Mouse (Mus musculus): Measurements from ENCODE around the gene Ugt1a2.
"Not testable (repeated sequence)": the region's sequence is repeated elsewhere in the genome, so short reads cannot be mapped to it uniquely, and the experiment has no call there.

The Ugt1a2 gene

DNA sequence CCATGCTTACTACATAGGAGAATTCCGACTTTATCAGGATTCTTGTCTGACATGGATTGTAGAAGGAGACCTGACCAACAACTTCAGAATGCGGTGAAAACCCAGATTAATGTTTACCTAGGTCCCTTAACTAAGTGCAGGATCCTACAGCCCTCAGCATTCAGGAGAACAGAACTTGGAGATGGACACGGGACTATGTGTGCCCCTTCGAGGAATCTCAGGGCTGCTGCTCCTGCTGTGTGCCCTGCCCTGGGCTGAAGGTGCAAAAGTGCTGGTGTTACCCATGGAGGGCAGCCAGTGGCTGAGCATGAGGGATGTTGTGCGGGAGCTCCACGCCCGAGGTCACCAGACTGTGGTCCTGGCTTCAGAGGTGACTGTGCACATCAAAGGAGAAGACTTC lies at the start of gene Ugt1a2:
Ugt1a2 (plus strand) TSS at position 146 of the 400 bp plus-strand sequence.
- DNase-seq (ENCODE audit: low spot score in 2 of 2): no peak

DNA sequence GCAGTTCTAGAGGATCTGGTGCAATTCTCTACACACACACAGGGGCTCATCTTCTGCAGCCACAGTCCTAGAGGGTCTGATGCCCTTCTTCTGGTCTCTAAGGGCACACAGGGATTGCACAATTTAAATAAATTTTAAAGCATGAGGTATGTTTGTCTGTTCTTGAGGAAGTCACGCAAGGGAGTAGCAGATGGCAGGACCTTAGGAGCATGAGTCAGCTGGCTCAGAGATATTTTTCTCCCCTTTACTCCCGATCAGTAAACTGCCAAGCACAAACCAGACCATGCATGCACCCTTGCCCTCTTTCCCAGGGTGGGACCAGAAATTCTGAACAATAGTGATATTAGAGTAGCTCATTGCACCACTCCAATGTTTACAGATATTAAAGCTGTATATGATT lies 42.0 kb upstream of the Ugt1a2 start:
- no peak for DNase-seq (ENCODE audit: low spot score in 2 of 2)

DNA sequence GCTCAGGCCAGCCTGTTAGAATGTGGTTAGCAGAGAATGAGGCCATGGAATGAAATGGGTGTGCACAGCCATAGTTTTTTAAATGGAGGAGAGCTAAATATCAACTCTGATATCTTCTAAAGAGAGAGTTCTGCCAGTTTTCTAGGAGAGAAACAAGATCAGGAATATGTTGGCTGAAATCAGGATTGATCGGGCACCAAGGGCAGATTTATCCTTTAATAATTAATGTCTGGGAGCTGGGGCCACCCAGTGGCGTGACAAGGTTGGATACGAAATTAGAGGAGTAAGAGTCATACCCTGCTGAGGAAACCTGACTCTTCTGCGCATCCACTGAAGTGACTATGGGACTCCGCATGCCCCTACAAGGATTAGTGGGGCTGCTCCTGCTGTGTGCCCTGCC lies 34.7 kb upstream of the Ugt1a2 start, which contains the start of gene Ugt1a5:
Ugt1a5 (plus strand) TSS at position 302 of the 400 bp plus-strand sequence.
- DNase-seq (ENCODE audit: low spot score in 2 of 2): no peak

DNA sequence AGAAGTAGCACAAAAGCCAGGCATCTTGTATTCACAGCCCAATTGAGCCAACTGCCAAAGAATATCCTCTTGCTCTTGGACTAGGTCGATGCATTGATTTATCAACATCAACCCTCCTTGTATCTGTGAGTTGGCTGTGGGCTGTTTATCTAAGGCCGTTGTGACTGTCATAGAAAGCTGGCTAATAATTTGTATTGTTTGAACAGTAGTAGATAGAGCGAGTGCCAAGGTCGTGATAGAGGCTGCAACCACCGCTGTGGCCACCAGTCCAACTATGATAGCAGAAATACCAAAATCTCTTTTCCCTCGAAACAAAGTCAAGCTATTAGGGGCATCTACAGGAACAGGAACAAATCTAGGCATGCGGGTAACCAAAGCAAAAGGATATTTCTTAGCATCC lies 28.2 kb upstream of the Ugt1a2 start:
- not testable (repeated sequence) for DNase-seq (ENCODE audit: low spot score in 2 of 2)

DNA sequence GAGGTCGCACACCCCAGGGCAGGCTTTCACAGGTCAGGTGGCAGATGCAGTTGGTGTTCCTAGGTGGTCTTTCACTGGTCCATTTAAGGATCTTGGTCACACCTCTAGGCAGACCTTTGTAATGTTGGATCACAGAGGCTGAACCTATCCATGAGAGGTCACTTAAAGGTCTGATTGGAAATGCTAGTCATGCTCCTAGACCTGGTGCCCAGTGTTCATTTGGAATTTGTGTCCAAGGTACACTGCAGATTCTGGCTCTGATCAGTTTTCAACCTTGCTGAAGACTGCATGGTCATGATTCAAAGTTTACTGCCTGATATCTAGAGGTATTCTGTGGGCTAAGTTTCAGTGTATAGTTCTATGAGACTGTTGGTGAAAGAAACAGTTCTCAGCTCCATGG lies 20.7 kb upstream of the Ugt1a2 start:
- no peak for DNase-seq (ENCODE audit: low spot score in 2 of 2)

DNA sequence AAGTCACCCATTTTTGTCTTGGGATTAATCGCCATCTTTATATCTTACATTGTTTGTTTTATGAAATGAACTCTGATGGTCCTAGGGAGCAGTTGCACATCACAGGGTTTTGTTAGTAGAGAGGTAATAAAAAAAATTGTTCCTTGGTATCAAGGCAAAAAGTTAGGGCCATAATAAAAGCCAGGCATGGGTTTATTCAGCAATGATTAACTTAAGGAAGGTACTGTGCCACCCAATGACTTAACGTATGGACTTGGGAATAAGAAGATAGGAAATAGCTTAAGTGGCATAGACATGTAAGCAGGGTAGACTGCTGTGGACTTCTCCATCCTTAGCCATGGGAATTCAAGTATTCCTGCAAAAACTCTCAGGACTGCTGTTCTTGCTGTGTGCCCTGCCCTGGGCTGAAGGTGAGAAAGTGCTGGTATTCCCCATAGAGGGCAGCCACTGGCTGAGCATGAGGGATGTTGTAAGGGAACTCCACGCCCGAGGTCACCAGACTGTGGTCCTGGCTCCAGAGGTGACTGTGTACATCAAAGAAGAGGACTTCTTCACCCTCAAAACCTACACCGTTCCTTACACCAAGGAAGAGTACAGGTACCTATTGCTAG lies 14.0 kb upstream of the Ugt1a2 start:
- no peak for DNase-seq (ENCODE audit: low spot score in 2 of 2)

DNA sequence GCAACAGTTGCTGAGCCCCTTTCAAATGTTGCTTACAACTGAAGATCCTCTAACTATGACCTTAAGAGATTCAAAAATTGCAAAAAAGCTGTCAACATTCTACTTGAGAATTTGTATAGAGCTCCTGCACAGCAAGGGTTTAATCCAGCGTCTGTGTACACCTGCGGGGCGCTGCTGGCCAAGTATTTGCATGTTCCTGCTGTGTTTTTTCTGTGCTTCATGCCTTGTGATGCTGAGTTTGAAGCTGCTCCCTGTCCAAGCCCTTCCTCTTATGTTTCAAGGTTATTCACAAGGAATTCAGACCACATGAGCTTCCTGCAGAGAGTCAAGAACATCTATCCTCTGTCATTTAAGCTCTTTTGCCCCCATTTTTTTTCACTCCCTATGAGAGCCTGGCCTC lies 8.3 kb upstream of the Ugt1a2 start:
- no peak for DNase-seq (ENCODE audit: low spot score in 2 of 2)

DNA sequence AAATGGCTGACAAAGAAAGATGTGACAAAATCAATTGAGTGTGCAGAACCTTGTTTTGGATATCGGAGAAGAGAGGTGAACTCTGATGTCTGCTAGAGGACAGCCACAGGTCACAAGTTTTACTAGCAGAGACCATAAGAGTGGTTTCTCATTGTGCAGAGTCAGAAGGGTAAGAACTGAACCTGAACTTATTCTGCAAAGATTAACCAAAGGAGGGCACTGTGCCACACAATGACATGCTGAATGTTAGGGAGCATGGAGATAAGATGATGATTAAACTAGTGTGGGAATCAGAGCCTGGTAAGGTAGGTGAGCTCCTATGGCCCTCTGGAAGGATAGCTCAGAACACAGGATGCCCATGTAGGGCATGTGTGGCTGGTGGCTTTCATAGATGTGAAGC lies 4.7 kb upstream of the Ugt1a2 start:
- no peak for DNase-seq (ENCODE audit: low spot score in 2 of 2)

DNA sequence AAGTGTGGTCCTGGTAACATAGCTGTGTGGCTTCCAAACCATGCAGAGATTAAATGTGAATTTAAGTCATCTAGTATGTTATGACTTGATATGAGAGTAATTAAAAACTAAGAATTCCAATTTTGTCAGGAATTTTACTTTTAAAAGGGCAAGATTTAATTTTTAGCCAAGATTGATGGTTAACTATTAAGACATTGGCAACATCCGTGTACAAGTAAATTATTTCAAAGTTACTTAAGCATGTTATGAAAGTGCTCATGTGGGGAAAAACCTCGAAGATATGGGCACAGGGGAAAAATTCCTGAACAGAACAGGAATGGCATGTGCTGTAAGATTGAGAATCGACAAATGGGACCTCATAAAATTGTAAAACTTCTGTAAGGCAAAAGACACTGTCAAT lies 3.0 kb upstream of the Ugt1a2 start:
- no peak for DNase-seq (ENCODE audit: low spot score in 2 of 2)

DNA sequence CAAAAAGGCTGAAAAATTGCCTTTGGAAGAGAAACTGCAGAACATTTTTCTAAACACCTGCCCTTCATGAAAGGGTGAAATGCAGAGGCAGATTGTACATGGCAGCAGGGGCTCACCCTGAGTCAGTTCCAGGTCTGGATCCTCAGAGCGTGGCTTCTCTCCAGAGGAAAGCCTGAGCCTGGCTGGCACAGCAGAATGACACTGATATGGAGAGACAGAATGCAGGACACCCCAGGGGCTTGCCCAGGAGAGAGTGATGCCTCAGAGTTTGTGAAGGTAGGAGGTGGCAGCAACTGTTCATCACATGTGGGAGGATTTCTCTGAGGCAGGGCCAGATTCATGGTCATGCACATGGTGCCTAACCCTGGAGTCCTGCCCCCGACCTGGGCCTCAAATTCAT lies 405 bp upstream of the Ugt1a2 start:
- no peak for DNase-seq (ENCODE audit: low spot score in 2 of 2)

DNA sequence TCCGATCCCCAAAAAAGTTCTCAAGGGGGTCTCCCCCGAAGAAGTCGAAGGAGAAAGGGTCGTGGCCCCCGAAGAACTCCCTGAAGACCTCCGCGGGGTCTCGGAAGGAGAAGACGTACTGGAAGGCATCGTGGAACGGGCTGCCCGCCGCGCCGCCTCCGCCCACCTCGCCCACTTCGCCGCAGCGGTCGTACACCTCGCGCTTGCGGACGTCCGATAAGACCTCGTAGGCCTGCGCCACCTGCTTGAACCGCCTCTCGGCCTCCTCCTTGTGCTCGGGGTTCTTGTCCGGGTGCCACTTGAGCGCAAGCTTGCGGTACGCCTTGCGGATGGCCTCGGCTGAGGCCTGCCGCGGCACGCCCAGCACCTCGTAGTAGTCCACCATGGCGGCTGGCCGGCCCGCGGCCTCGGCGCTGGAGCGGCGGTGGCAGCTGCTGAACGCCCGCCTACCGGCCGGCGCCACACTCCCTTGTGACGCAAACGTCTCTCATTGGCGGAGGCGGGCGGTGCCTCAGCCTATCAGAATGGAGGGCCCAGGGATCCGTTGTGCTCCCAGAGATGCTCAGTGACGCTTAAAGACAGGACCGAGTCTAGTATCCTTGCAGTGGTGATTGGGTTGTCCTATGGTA lies 5.0 kb downstream of the Ugt1a2 start, which contains the start of gene Dnajb3:
Dnajb3 (minus strand) TSS at position 489 of the 629 bp plus-strand sequence.
- DNase-seq (ENCODE audit: low spot score in 2 of 2): peak; percentile 54 to 63

DNA sequence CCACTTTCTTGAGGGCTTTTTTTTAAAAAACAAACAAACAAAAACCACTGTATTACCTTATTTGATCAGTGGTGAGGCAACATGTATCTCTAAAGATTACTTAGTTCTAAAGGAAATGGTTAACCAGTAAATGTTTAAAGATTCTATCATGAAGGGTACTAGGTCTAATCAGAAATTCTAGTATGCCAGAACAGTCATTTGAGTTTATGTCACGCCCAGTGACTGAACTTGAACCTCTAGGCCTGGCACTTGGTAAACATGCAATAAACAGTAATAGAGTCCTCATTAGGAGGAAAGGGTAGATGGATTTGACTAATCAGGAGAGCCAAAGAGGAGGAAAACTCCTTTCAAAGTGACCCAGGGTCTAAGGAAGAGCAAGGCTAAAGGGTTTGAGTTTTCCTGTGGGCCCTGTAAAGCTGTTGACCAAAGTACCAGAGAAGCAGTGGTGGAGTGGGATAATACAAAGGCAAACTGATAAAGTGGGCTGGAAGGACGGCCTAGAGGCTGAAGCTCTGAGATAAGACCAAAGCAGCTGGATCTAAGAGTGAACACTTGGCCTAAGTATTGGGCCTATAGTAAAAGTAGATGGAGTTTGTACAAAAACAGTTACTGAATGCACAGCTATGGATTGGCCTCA lies 6.6 kb downstream of the Ugt1a2 start:
- DNase-seq (ENCODE audit: low spot score in 2 of 2): no peak

DNA sequence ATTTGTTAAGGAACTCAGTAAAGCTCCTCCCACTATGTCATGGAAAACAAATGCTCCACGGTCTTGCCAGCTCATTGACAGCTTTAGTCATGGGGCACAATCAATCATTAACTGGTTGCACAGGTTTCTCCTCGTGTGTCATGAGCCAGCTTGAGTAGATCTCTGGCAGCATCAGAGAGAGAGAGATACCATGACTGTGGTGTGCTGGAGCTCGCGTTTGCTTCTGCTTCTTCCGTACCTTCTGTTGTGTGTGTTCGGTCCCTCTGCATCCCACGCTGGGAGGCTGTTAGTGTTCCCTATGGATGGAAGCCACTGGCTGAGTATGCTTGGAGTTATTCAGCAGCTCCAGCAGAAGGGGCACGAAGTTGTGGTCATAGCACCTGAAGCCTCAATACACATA lies 11.4 kb downstream of the Ugt1a2 start, which contains the start of gene Ugt1a1:
Ugt1a1 (plus strand) TSS at position 148 of the 400 bp plus-strand sequence.
- no peak for DNase-seq (ENCODE audit: low spot score in 2 of 2)

DNA sequence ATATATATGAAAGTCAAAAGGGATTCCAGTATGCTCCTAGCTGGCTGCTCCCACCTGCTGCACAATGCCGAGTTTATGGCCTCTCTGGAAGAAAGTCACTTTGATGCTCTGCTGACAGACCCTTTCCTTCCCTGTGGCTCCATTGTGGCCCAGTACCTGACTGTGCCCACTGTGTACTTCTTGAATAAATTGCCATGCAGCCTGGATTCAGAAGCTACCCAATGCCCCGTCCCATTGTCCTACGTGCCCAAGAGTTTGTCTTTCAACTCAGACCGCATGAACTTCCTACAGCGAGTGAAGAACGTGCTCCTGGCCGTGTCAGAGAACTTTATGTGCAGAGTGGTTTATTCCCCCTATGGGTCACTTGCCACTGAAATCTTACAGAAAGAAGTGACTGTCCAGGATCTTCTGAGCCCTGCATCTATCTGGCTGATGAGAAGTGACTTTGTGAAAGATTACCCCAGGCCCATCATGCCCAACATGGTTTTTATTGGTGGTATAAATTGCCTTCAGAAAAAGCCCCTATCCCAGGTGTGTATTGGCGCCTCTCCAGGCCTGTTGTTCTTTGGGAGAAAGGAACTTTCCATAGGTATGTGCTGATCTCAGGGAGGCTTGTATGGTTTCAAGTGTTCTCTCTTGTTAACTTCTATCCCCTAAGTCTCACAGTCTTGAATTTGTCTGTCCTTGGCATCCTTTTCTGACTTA lies 12.1 kb downstream of the Ugt1a2 start:
- no peak for DNase-seq (ENCODE audit: low spot score in 2 of 2)

DNA sequence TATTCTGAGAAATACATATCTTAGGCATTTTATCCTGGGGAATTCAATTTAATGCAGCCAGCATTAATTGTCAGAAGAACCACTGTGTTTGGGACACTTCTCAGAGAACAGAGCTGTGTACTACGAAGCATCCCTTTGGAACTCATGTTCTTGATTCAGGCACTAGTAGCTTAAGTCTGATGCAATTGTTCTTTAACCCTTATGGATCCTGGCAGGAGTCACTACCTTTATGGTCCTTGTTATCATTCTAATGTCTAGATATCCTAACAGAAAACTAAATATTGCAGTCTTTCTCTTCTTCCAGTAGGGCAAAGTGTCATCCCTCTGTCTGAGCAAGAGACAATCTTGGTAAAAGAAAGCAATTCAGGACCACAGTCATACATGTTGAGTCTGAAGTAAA lies 12.7 kb downstream of the Ugt1a2 start:
- no peak for DNase-seq (ENCODE audit: low spot score in 2 of 2)

DNA sequence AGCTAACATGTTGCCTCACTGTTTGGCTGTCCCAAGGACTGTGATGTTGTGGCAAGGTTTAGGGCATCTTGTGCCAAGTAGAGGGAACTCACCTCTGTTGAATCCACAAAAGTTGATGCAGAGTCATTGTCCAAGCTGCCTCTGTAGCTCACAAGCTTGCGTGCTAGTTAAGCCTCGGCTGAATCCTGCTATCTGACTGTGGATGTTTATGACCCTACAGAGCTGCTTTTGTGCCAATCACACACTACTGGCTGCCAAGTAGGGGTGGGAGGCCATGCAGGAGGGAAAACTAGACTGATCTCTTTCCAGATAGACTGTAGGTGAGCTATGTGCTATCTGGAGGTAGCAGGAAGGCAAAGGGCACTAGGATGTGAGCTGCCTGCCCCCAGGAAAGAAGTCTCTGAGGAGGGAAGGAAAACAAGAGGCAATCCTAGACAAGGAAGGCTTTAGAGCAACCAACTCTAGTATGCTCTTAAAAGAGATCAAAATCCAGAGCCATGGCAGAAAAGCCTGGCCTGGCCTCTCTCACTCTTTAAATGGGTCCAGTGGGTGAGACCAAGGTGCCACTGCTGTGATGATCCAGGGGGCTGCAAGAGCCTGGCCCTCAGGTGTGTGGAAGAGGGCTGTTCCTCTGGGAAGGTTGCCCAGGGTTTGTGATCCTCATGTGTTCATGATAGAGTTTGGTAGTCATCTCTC lies 13.5 kb downstream of the Ugt1a2 start:
- DNase-seq (ENCODE audit: low spot score in 2 of 2): no peak

DNA sequence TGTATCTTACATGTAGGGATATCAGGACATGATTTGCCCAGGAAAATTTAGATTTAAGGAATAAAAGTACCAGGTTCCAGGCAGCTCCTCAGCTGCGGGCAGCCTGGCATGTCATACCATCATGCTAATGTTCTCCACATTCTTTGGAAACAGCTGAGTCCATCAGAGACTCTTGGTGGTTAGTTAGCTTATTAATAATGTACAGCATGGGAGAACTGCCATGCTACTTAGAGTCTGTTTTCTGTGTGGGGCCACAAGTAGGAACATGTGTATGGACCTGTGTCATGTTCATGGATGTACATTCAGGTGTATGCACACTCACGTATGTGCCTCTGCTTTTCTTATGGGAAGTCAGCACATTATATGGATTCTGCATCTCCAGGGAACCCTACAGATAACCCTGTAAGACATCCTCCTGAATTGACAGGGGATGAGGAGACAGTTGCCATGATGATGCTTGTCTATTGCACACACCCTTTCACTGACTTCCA lies 14.1 kb downstream of the Ugt1a2 start:
- no peak for DNase-seq (ENCODE audit: low spot score in 2 of 2)

DNA sequence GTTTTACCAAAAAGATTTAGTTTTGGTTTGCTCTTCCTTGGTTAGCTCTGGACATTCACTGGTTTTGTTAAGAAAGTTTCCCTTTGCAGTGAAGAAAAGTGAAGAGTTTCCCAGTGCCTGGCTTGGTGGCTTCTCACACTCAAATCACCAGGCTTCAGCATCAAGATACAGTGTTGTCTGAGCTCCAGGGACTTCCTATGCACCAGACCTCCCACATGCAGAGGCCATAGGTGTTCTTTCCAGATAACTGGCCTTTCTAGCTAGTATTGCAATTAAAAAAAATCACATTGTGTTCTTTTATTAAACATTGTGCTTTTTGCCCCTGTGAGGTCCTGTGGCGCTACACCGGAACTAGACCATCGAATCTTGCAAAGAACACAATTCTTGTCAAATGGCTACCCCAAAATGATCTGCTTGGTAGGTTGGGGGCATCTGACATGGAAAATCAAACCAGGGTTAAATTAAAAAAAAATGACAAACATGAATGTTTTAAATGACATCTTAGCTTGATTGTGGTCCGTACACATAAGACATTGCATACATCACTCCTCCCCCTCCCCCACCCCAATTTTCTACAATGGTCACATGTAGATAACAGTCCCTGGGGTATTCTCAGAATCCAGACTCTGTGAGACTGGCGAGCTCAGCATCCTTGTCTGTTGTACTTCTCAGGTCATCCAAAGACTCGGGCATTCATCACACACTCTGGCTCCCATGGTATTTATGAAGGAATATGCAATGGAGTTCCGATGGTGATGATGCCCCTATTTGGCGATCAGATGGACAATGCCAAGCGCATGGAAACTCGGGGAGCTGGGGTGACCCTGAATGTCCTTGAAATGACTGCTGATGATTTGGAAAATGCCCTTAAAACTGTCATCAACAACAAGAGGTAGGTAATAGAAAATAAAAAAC lies 15.3 kb downstream of the Ugt1a2 start:
- no peak for DNase-seq (ENCODE audit: low spot score in 2 of 2)

DNA sequence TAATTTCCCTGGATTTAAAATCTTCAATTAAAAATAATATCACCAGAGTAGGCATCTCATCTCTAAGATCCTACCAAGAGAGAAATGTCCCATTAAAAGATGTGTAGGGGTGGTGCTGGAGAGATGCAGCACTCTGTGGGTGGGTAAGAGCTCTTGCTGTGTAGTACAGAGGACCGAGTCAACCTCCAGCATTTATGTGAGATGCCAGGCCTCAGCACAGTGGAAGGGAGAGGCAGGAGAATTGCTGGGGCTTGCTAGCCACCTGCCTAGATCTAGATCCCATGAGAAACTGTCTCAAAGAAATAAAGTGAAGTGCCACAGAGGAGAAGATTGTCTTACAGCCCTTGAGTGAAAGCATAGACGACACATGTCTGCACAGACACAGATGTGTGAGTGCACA lies 16.1 kb downstream of the Ugt1a2 start:
- DNase-seq (ENCODE audit: low spot score in 2 of 2): no peak

DNA sequence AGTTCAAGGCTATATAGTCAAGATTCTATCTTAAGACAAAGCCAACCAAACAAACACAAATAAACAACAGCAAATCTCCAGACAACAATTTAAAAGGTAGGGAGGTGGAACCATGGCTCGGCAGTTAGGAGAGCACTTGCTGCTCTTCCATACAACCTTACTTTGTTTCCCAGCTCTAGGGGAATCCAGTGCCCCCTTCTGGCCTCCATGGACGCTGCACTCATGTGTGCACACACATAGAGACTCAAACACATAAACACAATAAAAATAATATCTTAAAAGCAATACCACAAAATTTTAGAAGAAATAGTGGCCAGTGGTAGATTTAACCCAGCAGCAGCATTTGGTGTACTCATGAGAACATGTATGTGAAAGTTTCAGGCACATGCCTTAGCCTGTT lies 16.7 kb downstream of the Ugt1a2 start:
- DNase-seq (ENCODE audit: low spot score in 2 of 2): no peak

DNA sequence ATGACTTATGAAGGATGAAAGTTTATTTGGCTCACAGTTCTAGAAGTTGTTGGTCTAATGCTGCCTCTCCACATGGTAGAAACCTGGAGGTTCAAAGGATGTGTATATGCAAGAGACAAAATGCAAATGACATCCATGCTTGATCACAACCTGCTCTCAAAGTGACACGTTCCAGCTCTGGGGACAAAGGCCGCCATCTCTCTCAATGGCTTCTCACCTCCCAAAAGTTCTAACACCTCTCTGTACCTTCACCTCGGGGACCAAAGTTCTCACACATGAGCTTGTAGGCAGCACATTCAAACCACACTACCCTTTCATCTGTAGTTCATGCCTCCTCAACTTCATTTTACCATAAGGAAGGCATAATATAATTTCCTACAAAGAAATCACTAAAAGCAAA lies 17.2 kb downstream of the Ugt1a2 start:
- DNase-seq (ENCODE audit: low spot score in 2 of 2): no peak

All from natural killer cell, adult 2 months (primary cell).